Mouse (Mus musculus) urinary bladder, postnatal 14 days (tissue): ENCODE results near the gene Cmklr1.
A peak's percentile ranks its signal among the peaks of the same experiment; 100 is the strongest.

Source experiments
- DNase-seq: peaks from one replicate; pipeline ENCODE4 v3.0.0; 2021; ENCODE audit warnings: low spot score

The Cmklr1 gene

GRCm38 (mm10) chr5:113652215-113652614 is 2.0 kb upstream of the Cmklr1 start:
- no peak for DNase-seq

GRCm38 (mm10) chr5:113648647-113649211 is 1.5 kb downstream of the Cmklr1 start:
- DNase-seq: no peak

GRCm38 (mm10) chr5:113647141-113647540 is 3.1 kb downstream of the Cmklr1 start:
- DNase-seq: no peak

- DNase-seq: no peak
Measured at GRCm38 (mm10) chr5:113644520-113644919, 5.7 kb downstream of the Cmklr1 start.

GRCm38 (mm10) chr5:113643107-113643848 is 6.9 kb downstream of the Cmklr1 start:
- DNase-seq: no peak

GRCm38 (mm10) chr5:113641066-113641465 is 9.2 kb downstream of the Cmklr1 start:
- DNase-seq: no peak

GRCm38 (mm10) chr5:113639126-113639525 is 11.1 kb downstream of the Cmklr1 start:
- DNase-seq: no peak

GRCm38 (mm10) chr5:113638055-113638454 is 12.2 kb downstream of the Cmklr1 start:
- no peak for DNase-seq

- no peak for DNase-seq
Measured at GRCm38 (mm10) chr5:113637631-113638030, 12.6 kb downstream of the Cmklr1 start.

- DNase-seq: no peak
Measured at GRCm38 (mm10) chr5:113635861-113636565, 14.2 kb downstream of the Cmklr1 start.

- no peak for DNase-seq
Measured at GRCm38 (mm10) chr5:113634887-113635610, 15.2 kb downstream of the Cmklr1 start.

GRCm38 (mm10) chr5:113634024-113634651 is 16.1 kb downstream of the Cmklr1 start:
- DNase-seq: peak; percentile 49

GRCm38 (mm10) chr5:113633037-113633714 is 17.1 kb downstream of the Cmklr1 start:
- DNase-seq: peak; percentile 42

- no peak for DNase-seq
Measured at GRCm38 (mm10) chr5:113630116-113630515, 20.1 kb downstream of the Cmklr1 start.

GRCm38 (mm10) chr5:113629248-113629647 is 21.0 kb downstream of the Cmklr1 start:
- DNase-seq: no peak

- DNase-seq: peak; percentile 54
Measured at GRCm38 (mm10) chr5:113627820-113628437, 22.3 kb downstream of the Cmklr1 start.

GRCm38 (mm10) chr5:113626991-113627390 is 23.2 kb downstream of the Cmklr1 start:
- no peak for DNase-seq

- no peak for DNase-seq
Measured at GRCm38 (mm10) chr5:113626352-113626751, 23.9 kb downstream of the Cmklr1 start.

- DNase-seq: no peak
Measured at GRCm38 (mm10) chr5:113625068-113625467, 25.2 kb downstream of the Cmklr1 start.

- DNase-seq: no peak
Measured at GRCm38 (mm10) chr5:113623052-113623451, 27.2 kb downstream of the Cmklr1 start.

- no peak for DNase-seq
Measured at GRCm38 (mm10) chr5:113620999-113621398, 29.2 kb downstream of the Cmklr1 start.
